In the genomic region with DNA sequence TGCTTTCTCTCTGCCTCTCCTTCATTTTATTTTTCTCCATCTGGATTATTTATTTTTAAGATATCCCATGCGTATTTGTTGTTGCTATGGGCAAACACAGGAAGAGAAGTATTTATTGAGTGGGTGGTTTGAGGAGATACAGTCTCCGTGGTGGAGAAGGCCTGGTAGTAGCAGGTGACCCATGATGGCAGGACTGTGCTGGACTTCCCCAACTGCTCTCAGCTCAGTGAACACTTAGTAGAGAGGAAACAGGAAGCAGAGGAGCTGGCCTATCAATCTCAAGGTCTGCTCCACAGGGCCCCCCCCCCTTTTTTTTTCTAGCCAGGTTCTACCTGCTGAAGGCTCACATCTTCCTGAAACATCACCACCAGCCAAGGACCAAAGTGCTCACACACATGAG, we compare ENCODE assay signal across 32 mouse cellular contexts.
DNase-seq lines count a peak whose midpoint lies in the region; ATAC-seq and TF ChIP-seq lines count a peak whose summit lies in the region.
"Had no signal": no experiment of that assay in that cellular context is flagged by ENCODE, and none has a peak within 500 bp of the region (broad histone marks: within the 10 kb centered on the region; RNA-seq: fewer than 3 reads in every experiment).

No protein-coding gene starts in this region.

- TF ChIP-seq CTCF in midbrain, postnatal 0 days (IDR thresholded peaks at IDR 0.05), result no peak
- no peak for TF ChIP-seq CTCF in bone marrow macrophage, adult 2 months (IDR thresholded peaks at IDR 0.05; ENCODE audit: low read depth, low read length)
- no peak for TF ChIP-seq CTCF in layer of hippocampus, adult 2 months (conservative IDR thresholded peaks at IDR 0.05)

- H3K27ac ChIP-seq in midbrain, embryonic 11.5 days (ENCODE audit: low read depth, low read length), result no peak overlapping the region
- no peak overlapping the region for H3K27ac ChIP-seq in midbrain, postnatal 0 days (ENCODE audit: low read depth, low read length)
- H3K27ac ChIP-seq in bone marrow macrophage, adult 2 months (ENCODE audit: insufficient read depth, low read depth, low read length), result peak overlapping the region; percentile 25; the same call in 1 of the 2 replicates
- no peak overlapping the region for H3K27ac ChIP-seq in layer of hippocampus, adult 2 months
- H3K27ac ChIP-seq: embryonic facial prominence, embryonic 12.5 days; forebrain, embryonic 10.5 days; forebrain, embryonic 15.5 days; gastrocnemius, adult 2 months; hindbrain, postnatal 0 days; liver, embryonic 13.5 days; midbrain, embryonic 13.5 days; stomach, postnatal 0 days had no signal

- no peaks in the 10 kb centered on the region for H3K36me3 ChIP-seq in midbrain, embryonic 11.5 days (ENCODE audit: control insufficient read depth, insufficient read depth, low read length)
- no peaks in the 10 kb centered on the region for H3K36me3 ChIP-seq in midbrain, postnatal 0 days (ENCODE audit: insufficient read depth, low read length)
- H3K36me3 ChIP-seq: embryonic facial prominence, embryonic 12.5 days; forebrain, embryonic 10.5 days; forebrain, embryonic 15.5 days; liver, embryonic 13.5 days; midbrain, embryonic 13.5 days had no signal

- WGBS in midbrain, embryonic 11.5 days, result 91% methylated on average over 2 of the region's 2 CpGs
- 91% methylated on average over 2 of the region's 2 CpGs for WGBS in midbrain, postnatal 0 days

- no peaks in the 10 kb centered on the region for H3K4me1 ChIP-seq in midbrain, embryonic 11.5 days (ENCODE audit: control insufficient read depth, insufficient read depth, low read length)
- no peaks in the 10 kb centered on the region for H3K4me1 ChIP-seq in midbrain, postnatal 0 days (ENCODE audit: insufficient read depth, low read length)
- peaks cover 19% of the 10 kb centered on the region for H3K4me1 ChIP-seq in bone marrow macrophage, adult 2 months (ENCODE audit: control insufficient read depth, insufficient read depth, low read length)
- H3K4me1 ChIP-seq: embryonic facial prominence, embryonic 12.5 days; forebrain, embryonic 10.5 days; forebrain, embryonic 15.5 days; midbrain, embryonic 13.5 days had no signal

- no peak overlapping the region for H3K4me2 ChIP-seq in midbrain, embryonic 11.5 days
- no peak overlapping the region for H3K4me2 ChIP-seq in midbrain, postnatal 0 days (ENCODE audit: low read depth, low read length, poor library complexity, severe bottlenecking)
- H3K4me2 ChIP-seq: embryonic facial prominence, embryonic 12.5 days; forebrain, embryonic 15.5 days; liver, embryonic 13.5 days; midbrain, embryonic 13.5 days had no signal

- H3K9me3 ChIP-seq in midbrain, embryonic 11.5 days (ENCODE audit: control insufficient read depth, low read length), result no peaks in the 10 kb centered on the region
- H3K9me3 ChIP-seq in midbrain, postnatal 0 days (ENCODE audit: low read length), result no peaks in the 10 kb centered on the region
- H3K9me3 ChIP-seq: embryonic facial prominence, embryonic 12.5 days; forebrain, embryonic 10.5 days; forebrain, embryonic 15.5 days; liver, embryonic 13.5 days; midbrain, embryonic 13.5 days had no signal

- TF ChIP-seq POLR2A in bone marrow macrophage, adult 2 months (IDR thresholded peaks at IDR 0.05; ENCODE audit: borderline replicate concordance, low read depth, low read length), result no peak

- peak; percentile 70 for DNase-seq in midbrain, embryonic 11.5 days (ENCODE audit: low spot score, missing footprints)
- DNase-seq in midbrain, postnatal 0 days (ENCODE audit: low spot score), result no peak
- no peak for DNase-seq in layer of hippocampus, adult 9-11 months
- no peak for DNase-seq in layer of hippocampus, postnatal 10 days (ENCODE audit: low spot score in 2 of 2)
- no peak for DNase-seq in layer of hippocampus, adult 2 months (ENCODE audit: low spot score in 2 of 2)
- no peak for DNase-seq in ovary, adult 18-20 months (ENCODE audit: low spot score)
- DNase-seq: adrenal gland, postnatal 36 days; B cell, adult 2 months; cerebellum, adult 8-10 months; cerebellum, postnatal 25 days; embryo, embryonic 11 days; gastrocnemius, adult 2 months; gastrocnemius, postnatal 36 days; heart, postnatal 14 days; kidney, postnatal 10 days; left cerebral cortex, postnatal 4 days; liver, embryonic 13.5 days; lung, adult 2 months; lung, postnatal 14 days; right cerebral cortex, postnatal 25 days; spleen, adult 18-20 months; thymus, adult 18-20 months; thymus, postnatal 25 days had no signal

- no peak overlapping the region for H3K4me3 ChIP-seq in midbrain, embryonic 11.5 days (ENCODE audit: low read depth, low read length)
- no peak overlapping the region for H3K4me3 ChIP-seq in midbrain, postnatal 0 days (ENCODE audit: low read depth, low read length)
- H3K4me3 ChIP-seq in bone marrow macrophage, adult 2 months (ENCODE audit: insufficient read depth, low read length), result no peak overlapping the region
- H3K4me3 ChIP-seq in layer of hippocampus, adult 2 months, result no peak overlapping the region
- H3K4me3 ChIP-seq: embryonic facial prominence, embryonic 12.5 days; forebrain, embryonic 10.5 days; forebrain, embryonic 15.5 days; gastrocnemius, adult 2 months; liver, embryonic 13.5 days; midbrain, embryonic 13.5 days had no signal

- H3K9ac ChIP-seq in midbrain, embryonic 11.5 days (ENCODE audit: low read length), result no peak overlapping the region
- H3K9ac ChIP-seq in midbrain, postnatal 0 days (replicated peaks; ENCODE audit: low read length, poor library complexity, severe bottlenecking), result no peak overlapping the region
- H3K9ac ChIP-seq: embryonic facial prominence, embryonic 12.5 days; forebrain, embryonic 15.5 days; liver, embryonic 13.5 days; midbrain, embryonic 13.5 days had no signal

- H3K27me3 ChIP-seq in midbrain, embryonic 11.5 days (ENCODE audit: control insufficient read depth, insufficient read depth, low read length), result no peaks in the 10 kb centered on the region
- no peaks in the 10 kb centered on the region for H3K27me3 ChIP-seq in midbrain, postnatal 0 days (ENCODE audit: insufficient read depth, low read length)
- H3K27me3 ChIP-seq: embryonic facial prominence, embryonic 12.5 days; forebrain, embryonic 15.5 days; liver, embryonic 13.5 days; midbrain, embryonic 13.5 days had no signal

- no peak for ATAC-seq in midbrain, embryonic 11.5 days (ENCODE audit: low FRiP score)
- no peak for ATAC-seq in midbrain, postnatal 0 days (ENCODE audit: low FRiP score)
- ATAC-seq in megakaryocyte, adult 5-6 weeks (ENCODE audit: poor library complexity, severe bottlenecking), result peak; percentile 70
- ATAC-seq: forebrain, embryonic 15.5 days; hindbrain, postnatal 0 days; intestine, embryonic 16.5 days; midbrain, embryonic 13.5 days had no signal
